Mouse (Mus musculus) bone marrow macrophage, adult 2 months (primary cell): ENCODE measurements around the gene Tars2.

Experiments used
- CTCF ChIP-seq: IDR thresholded peaks from 2 replicates; pipeline ENCODE4 v1.5.1; 2012; ENCODE audit warnings: low read depth, mild to moderate bottlenecking, low read length, moderate library complexity
- POLR2A ChIP-seq: IDR thresholded peaks from 2 replicates; pipeline ENCODE4 v1.6.1; 2012; ENCODE audit warnings: mild to moderate bottlenecking, low read depth, low read length, borderline replicate concordance

GRCm38 (mm10) chr3:95762961-95763360 is 3.0 kb upstream of the Tars2 start:
- TF ChIP-seq CTCF, result no peak
- TF ChIP-seq POLR2A, result no peak
